Mouse (Mus musculus): ENCODE results near the gene Enpp3.
A peak's percentile ranks its signal among the peaks of the same experiment; 100 is the strongest.

Enpp3 gene

DNA sequence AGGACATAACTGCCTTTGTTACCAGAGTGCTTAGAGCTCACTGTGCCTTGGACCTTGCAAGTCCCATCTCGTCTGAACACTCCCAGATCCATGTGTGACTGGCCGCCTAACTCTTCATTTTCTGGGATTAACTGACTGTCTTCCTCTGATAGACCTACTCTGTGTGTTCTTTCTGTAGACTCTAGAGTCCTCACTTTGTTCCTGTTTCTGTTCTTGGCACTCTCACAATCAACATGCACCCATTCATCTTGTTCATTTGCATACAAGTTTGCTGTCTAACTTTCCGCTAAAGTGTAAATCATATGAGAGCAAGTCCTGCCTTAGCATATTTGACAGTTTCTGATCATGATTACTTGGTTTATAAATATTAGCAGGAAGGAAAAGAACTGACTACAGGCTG lies 79.4 kb downstream of the Enpp3 start:
- no peak for DNase-seq (ENCODE audit: low spot score in 2 of 2)

DNA sequence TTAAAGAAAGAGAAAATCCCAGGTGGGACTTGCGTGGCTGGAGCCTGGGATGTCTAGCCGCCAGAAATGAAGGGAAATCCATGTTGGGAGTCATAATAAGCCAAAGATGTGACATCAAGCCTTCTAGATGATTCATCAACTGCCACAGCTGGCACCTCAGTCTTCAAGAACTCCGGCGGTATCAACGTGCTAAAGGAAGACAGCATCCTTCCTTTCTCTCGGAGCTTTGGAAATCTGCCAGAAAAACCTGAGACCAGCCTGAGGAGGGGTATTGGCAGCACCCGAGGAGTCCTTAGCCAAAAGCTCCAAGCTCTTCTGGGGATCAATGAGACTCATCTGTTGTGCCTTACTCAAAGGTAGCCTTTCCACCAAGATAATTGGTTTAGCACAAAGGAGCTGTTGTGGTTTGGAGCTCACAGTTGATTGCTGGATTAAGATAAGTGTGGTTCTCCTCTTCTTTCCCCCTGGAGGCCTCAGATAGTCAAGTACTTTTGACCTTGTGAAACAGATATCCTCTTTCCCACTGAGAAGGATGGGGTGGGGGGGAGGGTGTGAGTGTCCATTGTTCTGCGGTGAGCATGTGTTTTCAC lies 84.2 kb downstream of the Enpp3 start:
- DNase-seq (ENCODE audit: low spot score in 2 of 2), result no peak

DNA sequence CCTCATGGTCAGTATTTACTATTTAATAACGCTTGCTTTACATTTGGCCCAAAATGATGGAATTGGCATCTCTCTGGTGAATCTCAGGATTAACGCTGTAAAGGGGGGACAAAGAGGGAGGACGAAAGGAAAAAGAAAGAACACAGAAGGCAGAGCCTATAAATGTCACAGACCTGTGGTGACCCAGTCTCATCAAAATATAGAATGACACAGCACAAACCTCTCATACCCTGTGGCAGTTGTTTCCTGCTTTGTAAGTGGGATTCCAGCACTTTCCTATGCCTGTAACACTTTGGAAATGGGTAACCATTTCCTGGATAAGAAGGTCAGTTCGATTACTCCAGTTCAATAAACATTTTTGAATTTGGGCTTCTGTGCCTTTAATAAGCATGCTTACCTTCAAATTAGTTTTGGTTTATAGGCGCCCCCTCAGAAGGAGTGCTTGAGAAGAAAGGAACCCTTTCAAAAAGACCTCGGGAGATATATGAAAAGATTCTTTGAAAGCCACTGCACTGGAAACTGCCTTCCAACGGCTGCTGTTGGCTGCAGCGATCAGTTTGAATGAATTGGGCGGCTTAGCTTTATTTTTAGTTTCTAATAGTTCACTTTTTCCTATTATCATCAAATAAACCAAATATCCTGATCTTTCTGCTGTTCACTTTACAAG lies 87.6 kb downstream of the Enpp3 start:
- no peak for DNase-seq (ENCODE audit: low spot score in 2 of 2)

DNA sequence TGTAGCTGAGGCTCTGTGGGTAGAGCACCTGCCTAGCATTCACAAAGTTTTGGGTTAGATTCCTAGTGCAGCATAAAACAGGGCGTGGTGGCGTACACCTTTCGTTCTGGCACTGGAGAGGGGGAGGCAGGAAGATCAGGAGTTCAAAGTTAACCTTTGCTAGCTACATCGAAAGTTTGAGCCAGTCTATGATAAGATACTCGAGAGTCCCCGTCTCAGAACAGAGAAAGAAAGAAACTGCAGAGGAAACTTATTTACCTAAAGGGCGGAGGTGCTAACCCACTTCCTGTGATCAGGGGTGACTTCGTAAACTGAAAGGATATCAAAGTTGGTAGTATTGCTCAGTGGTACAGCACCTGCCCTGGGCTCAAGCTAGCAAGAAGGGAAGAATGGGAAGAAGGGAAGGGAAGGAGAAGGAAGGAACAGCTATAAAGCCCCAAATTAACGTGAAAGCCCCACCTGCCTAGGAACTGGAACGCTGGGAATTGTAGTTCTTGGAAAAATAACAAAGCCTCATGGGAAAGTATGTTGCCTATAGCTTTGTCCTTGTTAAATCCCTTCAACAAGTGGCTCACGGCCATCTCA lies 88.3 kb downstream of the Enpp3 start:
- DNase-seq (ENCODE audit: low spot score in 2 of 2), result peak in 1 of 2 experiments; percentile 15

DNA sequence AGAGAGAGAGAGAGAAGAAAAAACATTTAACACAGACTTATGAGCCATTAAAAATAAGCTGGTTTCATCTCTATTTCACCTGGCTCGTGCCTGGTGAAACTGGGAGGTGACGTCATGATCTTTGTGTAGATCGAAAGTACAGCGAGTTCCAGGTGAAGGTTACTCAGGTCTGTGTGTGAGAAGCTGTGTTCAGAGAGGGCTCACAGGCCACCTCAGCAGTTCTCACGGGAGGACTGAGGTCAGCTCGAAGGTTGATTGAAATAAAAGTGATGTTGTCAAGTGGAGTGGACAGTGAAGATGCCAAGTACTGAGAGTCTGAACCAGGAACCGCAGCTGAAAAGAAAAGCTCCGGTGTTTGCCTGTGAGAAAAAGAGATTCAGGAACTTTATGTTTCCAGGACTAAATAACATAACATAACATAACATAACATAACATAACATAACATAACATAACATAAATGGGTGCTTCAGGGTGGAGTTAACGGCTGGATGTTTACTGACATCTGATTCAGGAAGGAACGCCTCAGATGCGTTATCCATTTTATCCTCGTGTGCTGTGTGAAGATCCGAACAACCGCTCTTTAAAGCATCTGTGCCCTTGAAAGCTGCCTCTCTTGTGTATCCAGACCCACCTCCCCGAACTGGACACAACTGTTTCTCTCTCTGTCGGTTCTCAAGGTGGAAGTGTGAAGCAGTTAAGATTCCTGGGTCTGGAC lies 88.9 kb downstream of the Enpp3 start:
- DNase-seq (ENCODE audit: low spot score in 2 of 2), result no peak

DNA sequence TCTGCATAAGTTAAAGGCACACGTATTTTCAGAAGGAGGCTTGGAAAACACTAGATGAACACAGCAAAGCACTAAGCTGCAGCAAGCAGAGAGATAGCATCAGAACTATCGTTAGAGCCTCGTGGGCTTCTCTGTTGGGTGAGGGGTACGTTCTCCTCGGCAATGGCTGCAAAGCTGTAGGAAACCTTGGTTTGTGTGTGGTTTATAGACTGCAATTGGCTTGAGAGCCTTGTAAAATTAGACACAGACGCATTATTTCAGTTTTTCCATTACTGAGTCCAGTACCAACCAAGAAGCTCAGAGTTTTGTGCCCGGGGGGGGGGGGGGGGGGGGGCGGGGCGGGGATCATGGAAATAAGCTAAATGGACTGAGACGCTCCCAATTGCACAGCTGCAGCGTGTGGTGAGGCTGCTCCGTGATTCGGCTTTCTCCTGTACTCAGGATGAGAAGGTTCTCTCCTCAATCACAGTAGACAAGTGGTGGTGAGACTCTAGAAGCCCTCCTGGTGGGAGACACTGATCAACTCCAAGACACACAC lies 99.6 kb downstream of the Enpp3 start:
- no peak for DNase-seq (ENCODE audit: low spot score in 2 of 2)

DNA sequence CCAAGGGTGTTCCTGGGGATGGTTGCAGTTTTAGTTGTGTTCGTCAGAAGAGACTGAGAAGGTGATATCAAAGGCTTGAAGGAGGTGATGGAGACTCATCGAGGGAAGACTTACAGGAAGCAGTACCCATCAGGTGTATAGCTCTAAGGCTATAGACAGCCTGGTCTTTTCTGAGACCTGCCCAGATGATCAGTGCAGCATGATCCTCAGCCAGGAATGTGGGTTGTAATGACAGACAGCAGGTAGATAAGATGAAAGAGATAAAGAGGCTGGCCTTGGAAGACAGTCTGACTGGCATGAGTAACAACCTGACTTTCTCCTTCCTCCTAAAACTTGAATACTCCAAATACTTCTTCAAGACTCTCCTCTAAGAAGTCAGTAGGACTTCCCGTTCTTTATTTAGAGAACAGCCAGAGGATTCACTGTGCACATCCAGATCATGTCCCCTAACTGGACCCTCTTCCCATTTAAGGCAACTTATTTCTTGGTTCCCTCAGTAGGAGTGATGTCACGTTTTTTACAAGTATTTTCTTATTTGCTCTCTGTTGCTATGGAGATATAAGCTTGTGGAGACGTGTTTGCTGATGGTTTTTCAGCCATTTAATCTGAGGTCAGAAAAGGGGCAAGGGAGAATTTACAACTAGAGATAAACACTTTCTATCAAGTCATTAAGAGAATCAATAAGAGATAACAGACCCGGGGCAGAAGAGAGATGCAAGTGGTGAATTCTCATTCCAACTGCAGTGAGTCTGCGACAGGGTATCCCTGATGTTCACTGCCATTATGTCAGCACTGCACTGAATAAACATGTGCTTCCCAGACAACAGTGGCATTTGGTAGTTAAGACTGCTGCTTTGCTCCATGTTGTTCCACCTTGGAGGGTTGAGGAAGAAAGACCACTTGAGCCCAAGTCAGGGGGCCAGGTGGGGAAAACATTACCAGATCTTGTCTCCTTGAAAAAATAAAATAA lies 101.1 kb downstream of the Enpp3 start:
- DNase-seq (ENCODE audit: low spot score in 2 of 2), result no peak

DNA sequence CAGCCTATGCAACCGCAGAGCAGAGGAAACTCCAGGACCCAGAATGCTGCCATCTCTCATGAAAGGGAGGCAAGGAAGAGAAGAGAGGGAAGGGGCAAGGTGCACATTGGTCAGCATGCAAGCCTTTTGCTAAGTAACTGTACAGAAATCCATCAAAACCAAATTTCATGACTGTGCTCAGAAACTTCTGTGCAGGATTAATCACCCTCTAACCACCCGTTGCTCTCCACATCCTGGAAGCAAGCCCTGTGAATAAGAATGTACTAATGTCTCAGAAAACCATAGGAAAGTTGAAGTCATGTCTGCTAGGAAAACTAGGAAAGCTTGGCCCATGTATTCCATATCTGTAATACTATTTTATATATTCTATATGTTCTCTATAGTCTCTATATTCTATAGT lies 103.5 kb downstream of the Enpp3 start:
- DNase-seq (ENCODE audit: low spot score in 2 of 2), result no peak

DNA sequence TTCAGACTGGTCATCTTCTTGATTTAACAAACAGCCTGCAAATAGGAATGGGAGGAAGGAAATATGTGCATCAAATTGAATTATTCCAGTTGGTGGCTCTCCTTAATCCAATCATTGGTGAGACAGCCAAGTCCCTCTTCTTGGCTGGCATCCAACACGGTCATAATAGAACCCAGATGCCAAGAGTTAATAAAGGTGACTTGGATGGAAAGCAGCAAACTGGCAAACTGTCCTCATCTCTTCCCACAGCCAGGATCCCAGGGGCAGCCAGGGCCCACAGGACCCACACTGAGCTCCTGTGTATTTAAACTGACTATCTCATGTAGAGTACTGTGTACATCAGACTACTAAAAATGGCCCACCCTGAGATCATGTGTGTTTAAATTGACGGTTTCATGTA lies 104.2 kb downstream of the Enpp3 start:
- no peak for DNase-seq (ENCODE audit: low spot score in 2 of 2)

DNA sequence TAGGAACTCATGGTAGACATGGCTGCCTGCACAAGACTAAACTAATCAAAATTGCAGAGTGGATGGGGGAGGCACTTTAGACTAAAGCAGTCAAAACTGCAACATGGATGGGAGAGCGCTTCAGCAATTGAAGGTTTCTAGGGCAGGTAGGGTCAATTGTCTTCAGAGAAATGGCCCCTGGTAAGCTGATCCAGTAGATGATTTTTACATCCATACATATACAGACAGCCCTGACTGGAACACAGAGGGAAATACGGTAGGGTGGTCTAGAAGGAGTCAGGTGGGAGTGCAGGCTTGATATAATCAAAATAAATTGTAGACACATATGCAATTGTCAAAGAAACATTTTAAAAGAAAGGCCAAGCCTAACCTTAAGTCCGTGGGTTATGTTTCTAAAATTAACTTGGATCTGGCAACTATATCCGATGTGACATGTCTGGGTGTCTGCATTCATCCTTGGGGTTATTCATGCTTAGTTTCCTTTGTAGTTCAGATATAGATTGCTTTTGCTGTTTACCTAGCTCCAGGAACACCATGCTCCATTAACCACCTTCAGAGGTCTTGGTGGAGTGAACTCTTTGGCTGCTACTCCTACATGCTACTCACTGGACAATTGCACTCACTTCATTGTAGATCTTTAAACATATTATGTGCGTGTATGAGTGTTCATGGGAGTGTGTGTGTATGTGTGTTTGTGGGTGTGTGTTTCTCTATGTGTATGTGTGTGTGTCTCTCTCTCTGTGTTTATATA lies 107.4 kb downstream of the Enpp3 start:
- DNase-seq (ENCODE audit: low spot score in 2 of 2), result no peak

DNA sequence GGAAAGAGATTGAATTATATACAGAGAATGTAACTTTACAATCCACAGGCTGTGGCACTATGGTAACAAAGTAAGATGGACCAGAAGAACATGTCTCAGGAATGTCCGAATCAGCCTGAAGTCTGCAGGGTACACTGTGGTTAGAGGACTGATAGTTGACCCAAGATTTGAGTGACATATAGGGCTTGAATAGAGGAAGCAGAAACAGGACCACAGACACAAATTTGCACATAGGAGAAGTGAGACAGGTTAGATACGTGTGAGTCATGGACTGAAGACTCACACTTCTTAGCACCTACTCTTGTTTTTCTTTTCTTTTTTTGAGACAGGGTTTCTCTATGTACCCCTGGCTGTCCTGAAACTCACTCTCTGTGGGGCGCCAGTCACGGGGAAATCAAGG lies 115.1 kb downstream of the Enpp3 start:
- no peak for DNase-seq (ENCODE audit: low spot score in 2 of 2)

DNA sequence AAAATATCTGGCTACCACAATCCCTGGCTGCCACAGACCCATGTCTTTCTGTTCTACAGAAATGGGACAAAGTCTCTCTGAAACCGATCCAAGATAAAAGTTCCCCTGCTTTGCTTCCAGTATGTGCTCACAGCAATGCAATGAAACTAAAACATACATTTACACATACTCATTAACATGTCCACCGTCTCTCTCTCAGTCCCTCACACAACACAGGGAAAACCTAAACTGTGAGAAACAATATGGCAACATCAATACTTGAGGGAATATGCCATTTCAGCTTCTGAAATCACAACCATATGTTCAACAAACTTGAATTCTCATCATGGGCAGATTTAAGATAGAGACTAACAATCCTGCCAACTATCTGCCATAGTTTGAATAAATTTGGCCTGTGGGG lies 117.4 kb downstream of the Enpp3 start:
- DNase-seq (ENCODE audit: low spot score in 2 of 2), result no peak

Data from spleen, postnatal 10 days (tissue).